Mouse (Mus musculus) heart, adult 2 months (tissue): ENCODE data around the gene Kmt2d. TPM values are rescaled to one million over a fixed set of nuclear protein-coding genes. Genes with fewer than 3 reads are reported as not detected.

ENCODE experiments used
- DNase-seq, 2 experiments: peaks; one replicate each; pipeline ENCODE4 v3.0.0; 2021
- H3K27ac ChIP-seq: fragments of 200-600 bp; 2 replicates; pipeline ENCODE4 v1.8.1; 2022
- H3K27me3 ChIP-seq: fragments of 200-500 bp; 2 replicates; pipeline ENCODE4 v1.6.1; 2012; ENCODE audit warnings: mild to moderate bottlenecking, low read length, inconsistent platforms, mixed read lengths; ENCODE audit not compliant: control insufficient read depth, insufficient read depth
- H3K36me3 ChIP-seq: fragments of 200-500 bp; 2 replicates; pipeline ENCODE4 v1.6.1; 2012; ENCODE audit warnings: low read length, inconsistent platforms; ENCODE audit not compliant: control insufficient read depth, insufficient read depth
- H3K4me1 ChIP-seq: fragments of 200-500 bp; 2 replicates; pipeline ENCODE4 v1.6.1; 2011; ENCODE audit warnings: low read length; ENCODE audit not compliant: control insufficient read depth, insufficient read depth
- H3K4me3 ChIP-seq: fragments of 200-600 bp; 2 replicates; pipeline ENCODE4 v1.8.1; 2022
- H3K79me2 ChIP-seq: fragments of 200-500 bp; replicated peaks from 2 replicates; pipeline ENCODE4 v1.6.1; 2012; ENCODE audit warnings: mild to moderate bottlenecking, inconsistent platforms, low read length, moderate library complexity, mixed read lengths; ENCODE audit not compliant: control insufficient read depth, insufficient read depth
- H3K9ac ChIP-seq: fragments of 200-500 bp; 2 replicates; pipeline ENCODE4 v1.6.1; 2012; ENCODE audit warnings: low read depth, mild to moderate bottlenecking, control low read depth, inconsistent platforms, low read length, mixed read lengths
- CTCF ChIP-seq: fragments of 200-600 bp; IDR thresholded peaks from 2 replicates; pipeline ENCODE4 v1.8.1; 2022; ENCODE audit warnings: antibody characterized with exemption, mild to moderate bottlenecking, moderate library complexity
- EP300 ChIP-seq: fragments of 200-500 bp; IDR thresholded peaks from 2 replicates; pipeline ENCODE4 v1.6.1; 2011; ENCODE audit warnings: low read depth, low read length, control low read depth; ENCODE audit not compliant: insufficient read depth
- POLR2A ChIP-seq: fragments of 200-500 bp; IDR thresholded peaks from 2 replicates; pipeline ENCODE4 v1.6.1; 2011; ENCODE audit warnings: mild to moderate bottlenecking, low read depth, low read length, control low read depth; ENCODE audit not compliant: insufficient read depth
- WGBS: fragments of 180-500 bp; shearing (Covaris S2); methylation state at CpG from one replicate; pipeline ENCODE4 v1.1.7; 2018; 5-methylcytosine and 5-hydroxymethylcytosine counted together
- intact Hi-C: fragments of 180-260 bp; cut with DNase I; formaldehyde crosslinking; loops from one replicate; pipeline ENCODE4 v1.15.1; 2025
- polyA plus RNA-seq: library from polyadenylated mRNA; depleted of rRNA; stranded (reverse); fragments of >200 nt; gene quantifications from 2 replicates; pipeline ENCODE4 v1.2.3, GENCODE M21; 2012
- total RNA-seq, 2 experiments: library from RNA; stranded (reverse); gene quantifications; 2 replicates each; pipeline ENCODE4 v1.2.3; 2021

Gene Kmt2d
- total and polyA plus RNA-seq, 3 experiments: 17.7 to 56.5 (median 51.3) TPM

- TF ChIP-seq POLR2A (no peak), EP300 (no peak), CTCF (peak; percentile 84)
- intact Hi-C loops: no loop called here
- Histone ChIP-seq H3K9ac (peak overlapping the region; percentile 57), H3K4me3 (peak overlapping the region; percentile 36), H3K27me3 (peaks cover 5% of the 10 kb centered on the region), H3K79me2 (no peaks in the 10 kb centered on the region), H3K4me1 (peaks cover 3% of the 10 kb centered on the region; the same call in 1 of the 2 replicates), H3K27ac (no peak overlapping the region), H3K36me3 (no peaks in the 10 kb centered on the region)
- 5% methylated on average over 63 of the region's 64 CpGs for WGBS
- DNase-seq: peak; percentile 73 to 80
Observed at GRCm38 (mm10) chr15:98805324-98806040, 65.5 kb downstream of the Kmt2d start.

- Histone ChIP-seq H3K9ac (no peak overlapping the region), H3K36me3 (no peaks in the 10 kb centered on the region), H3K27ac (no peak overlapping the region), H3K79me2 (no peaks in the 10 kb centered on the region), H3K4me1 (peaks cover 3% of the 10 kb centered on the region; the same call in 1 of the 2 replicates), H3K27me3 (peaks cover 5% of the 10 kb centered on the region), H3K4me3 (no peak overlapping the region)
- DNase-seq: peak; percentile 79 to 90
- TF ChIP-seq POLR2A (no peak), CTCF (peak; percentile 98)
- 2% methylated on average over 32 of the region's 32 CpGs for WGBS
- intact Hi-C loops: loop anchor here (5.0 kb wide), 1 partner anchor 102 kb away; no protein-coding TSS in a partner anchor
Observed at GRCm38 (mm10) chr15:98804054-98804453, 67.0 kb downstream of the Kmt2d start.

DNA sequence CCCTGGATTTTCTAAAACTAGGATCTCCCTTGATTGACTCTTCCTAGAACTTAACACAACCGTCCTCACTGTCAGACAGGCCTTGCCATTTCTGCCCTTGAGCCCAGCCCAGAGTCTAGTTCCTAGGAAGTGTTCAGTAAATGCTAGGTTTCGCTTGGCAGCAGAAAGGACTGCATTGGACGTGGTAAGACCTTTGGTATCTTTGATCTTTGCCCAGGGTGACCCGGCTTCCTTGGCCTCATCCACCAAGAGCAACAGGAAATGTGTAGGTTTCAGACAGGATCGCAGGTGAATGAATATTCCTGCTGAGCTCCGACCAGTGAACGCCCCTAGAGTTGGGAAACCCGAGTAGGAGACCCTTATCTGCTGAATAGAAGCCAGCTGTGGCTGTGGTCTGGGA lies 68.1 kb downstream of the Kmt2d start:
- intact Hi-C loops: loop anchor here (5.0 kb wide), 1 partner anchor 101 kb away; no protein-coding TSS in a partner anchor
- H3K79me2 ChIP-seq: no peaks in the 10 kb centered on the region
- H3K4me3 ChIP-seq: no peak overlapping the region
- no peak overlapping the region for H3K9ac ChIP-seq
- peaks cover 3% of the 10 kb centered on the region; the same call in 1 of the 2 replicates for H3K4me1 ChIP-seq
- no peak for DNase-seq
- H3K27me3 ChIP-seq: peaks cover 5% of the 10 kb centered on the region
- WGBS: 38% methylated on average over 8 of the region's 8 CpGs
- TF ChIP-seq CTCF (no peak), EP300 (no peak)
- H3K27ac ChIP-seq: no peak overlapping the region
- no peaks in the 10 kb centered on the region for H3K36me3 ChIP-seq

GRCm38 (mm10) chr15:98799396-98799795 lies 71.6 kb downstream of the Kmt2d start:
- Histone ChIP-seq H3K27me3 (peaks cover 3% of the 10 kb centered on the region), H3K4me3 (no peak overlapping the region), H3K36me3 (no peaks in the 10 kb centered on the region), H3K4me1 (peaks cover 2% of the 10 kb centered on the region; the same call in 1 of the 2 replicates), H3K9ac (no peak overlapping the region), H3K79me2 (no peaks in the 10 kb centered on the region), H3K27ac (no peak overlapping the region)
- WGBS: 13% methylated on average over 12 of the region's 12 CpGs
- peak; percentile 62 to 85 for DNase-seq
- intact Hi-C loops: loop anchor here (5.0 kb wide), 1 partner anchor 87 kb away; no protein-coding TSS in a partner anchor
- peak; percentile 93 for TF ChIP-seq CTCF
- no peak for TF ChIP-seq POLR2A
- TF ChIP-seq EP300: no peak

DNA sequence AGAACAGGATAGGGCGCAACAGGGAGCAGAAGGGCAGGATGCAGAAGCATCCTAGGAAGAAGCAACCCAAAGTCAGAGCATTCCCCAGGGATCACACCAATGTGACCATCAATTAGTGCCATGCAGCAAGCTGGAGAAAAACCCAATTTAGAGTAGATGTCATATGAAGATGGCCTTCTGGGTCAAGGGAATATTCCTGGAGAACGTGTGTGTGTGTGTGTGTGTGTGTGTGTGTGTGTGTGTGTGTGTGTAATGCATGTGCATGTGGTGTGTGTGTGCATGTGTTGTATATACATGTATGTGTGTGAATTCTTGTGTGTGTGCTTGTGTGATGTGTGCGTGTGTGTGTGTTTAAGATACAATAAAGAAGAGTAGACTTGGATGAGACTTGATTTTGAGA lies 72.1 kb downstream of the Kmt2d start:
- H3K4me1 ChIP-seq: no peaks in the 10 kb centered on the region
- DNase-seq: no peak
- no peak overlapping the region for H3K9ac ChIP-seq
- TF ChIP-seq EP300 (no peak), POLR2A (no peak), CTCF (no peak)
- intact Hi-C loops: loop anchor here (5.0 kb wide), 1 partner anchor 87 kb away; no protein-coding TSS in a partner anchor
- no peak overlapping the region for H3K4me3 ChIP-seq
- WGBS: 63% methylated on average over 3 of the region's 3 CpGs
- H3K79me2 ChIP-seq: no peaks in the 10 kb centered on the region
- H3K27ac ChIP-seq: no peak overlapping the region
- H3K36me3 ChIP-seq: no peaks in the 10 kb centered on the region
- peaks cover 3% of the 10 kb centered on the region for H3K27me3 ChIP-seq

GRCm38 (mm10) chr15:98797835-98798492 lies 73.0 kb downstream of the Kmt2d start:
- Histone ChIP-seq H3K36me3 (no peaks in the 10 kb centered on the region), H3K79me2 (no peaks in the 10 kb centered on the region), H3K27me3 (peaks cover 4% of the 10 kb centered on the region), H3K9ac (no peak overlapping the region), H3K4me3 (no peak overlapping the region), H3K4me1 (no peaks in the 10 kb centered on the region; the same call in 1 of the 2 replicates), H3K27ac (no peak overlapping the region)
- 25% methylated on average over 28 of the region's 28 CpGs for WGBS
- no peak for TF ChIP-seq CTCF
- TF ChIP-seq EP300: no peak
- TF ChIP-seq POLR2A: no peak
- DNase-seq: no peak
- intact Hi-C loops: loop anchor here (2.0 to 5.0 kb wide), 2 partner anchors 86 to 133 kb away; no protein-coding TSS in a partner anchor
